Mouse (Mus musculus): ENCODE results near the gene Phyh.

- no peak for TF ChIP-seq CTCF (IDR thresholded peaks at IDR 0.05; ENCODE audit: low read depth, low read length)
- TF ChIP-seq POLR2A (IDR thresholded peaks at IDR 0.05; ENCODE audit: extremely low read depth, insufficient read depth, low read length) = no peak
Observed at GRCm38 (mm10) chr2:4910521-4910920, 8.3 kb upstream of the Phyh start.
